Mouse (Mus musculus) retina, postnatal 1 day (tissue): ENCODE data around the gene Aqr.
"Not testable (repeated sequence)": the region's sequence is repeated elsewhere in the genome, so short reads cannot be mapped to it uniquely, and the experiment has no call there.

ENCODE experiments used
- DNase-seq: peaks from one replicate; pipeline ENCODE4 v3.0.0-alpha.2; 2012

Aqr gene

DNA sequence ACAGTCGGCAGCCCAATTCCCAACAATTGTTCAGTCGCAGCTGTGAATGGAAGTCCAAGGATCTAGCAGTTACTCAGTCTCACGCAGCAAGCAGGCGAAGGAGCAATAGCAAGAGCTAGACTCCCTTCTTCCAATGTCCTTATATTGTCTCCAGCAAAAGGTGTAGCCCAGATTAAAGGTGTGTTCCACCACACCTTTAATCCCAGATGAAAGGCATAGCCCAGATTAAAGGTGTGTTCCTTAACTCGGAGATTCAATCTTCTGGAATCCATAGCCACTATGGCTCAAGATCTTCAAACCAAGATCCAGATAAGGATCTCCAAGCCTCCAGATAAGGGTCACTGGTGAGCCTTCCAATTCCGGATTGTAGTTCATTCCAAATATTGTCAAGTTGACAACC lies at the start of gene Aqr:
TSS of gene Aqr (minus strand) at position 101 of the 400 bp plus-strand sequence.
- DNase-seq: not testable (repeated sequence)

DNA sequence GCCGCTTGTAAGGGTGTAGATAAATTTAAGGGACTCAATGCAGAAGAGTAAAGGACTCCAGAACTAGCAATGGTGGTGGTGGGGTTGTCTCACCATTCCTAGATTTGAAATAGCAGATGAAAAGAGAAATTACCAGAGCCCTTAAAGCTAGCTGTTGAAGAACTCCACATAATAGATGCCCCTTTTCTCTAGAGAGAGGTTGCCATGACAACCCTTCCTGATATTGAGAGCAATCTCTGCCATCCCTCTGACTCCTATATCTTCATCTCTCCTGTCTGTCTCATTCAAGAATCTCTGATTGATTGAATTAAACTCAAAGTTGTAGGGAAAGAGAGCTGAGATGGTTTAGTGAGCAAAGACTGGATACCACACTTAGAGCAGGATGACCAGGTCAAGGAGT lies 49.7 kb upstream of the Aqr start:
- no peak for DNase-seq

DNA sequence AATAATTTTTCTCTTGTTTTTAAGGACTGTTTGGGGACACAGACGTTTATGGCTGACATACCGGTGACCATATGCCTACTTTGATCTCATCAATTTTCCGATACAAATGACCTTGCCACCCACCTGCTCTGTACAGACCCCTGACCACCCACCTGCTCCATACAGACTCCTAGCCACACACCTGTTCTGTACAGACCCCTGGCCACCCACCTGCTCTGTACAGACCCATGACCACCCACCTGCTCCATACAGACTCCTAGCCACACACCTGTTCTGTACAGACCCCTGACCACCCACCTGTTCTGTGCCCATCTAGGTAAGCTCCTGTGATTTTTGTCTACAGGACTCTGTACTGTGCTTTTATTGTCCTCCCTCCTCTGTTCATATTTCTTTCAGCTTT lies 48.8 kb upstream of the Aqr start:
- DNase-seq: no peak

DNA sequence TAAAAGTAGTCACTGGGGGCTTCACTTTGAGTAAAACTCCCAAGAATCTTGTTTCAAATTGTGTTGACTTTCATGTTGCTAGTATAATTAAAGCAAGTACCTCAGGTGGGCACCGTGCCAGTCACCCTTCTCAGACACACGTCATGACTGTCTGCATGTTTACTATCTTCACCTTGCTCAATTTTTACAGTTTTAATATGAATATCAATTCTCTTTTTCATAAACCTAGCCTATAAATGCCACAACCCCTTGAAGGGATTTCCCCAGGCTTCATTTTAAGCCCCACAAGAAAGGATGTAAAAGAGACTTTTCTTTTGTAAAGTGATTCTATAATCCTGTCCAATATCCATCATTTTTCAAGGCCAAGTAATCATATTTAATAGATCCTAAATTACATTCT lies 44.4 kb upstream of the Aqr start:
- no peak for DNase-seq

DNA sequence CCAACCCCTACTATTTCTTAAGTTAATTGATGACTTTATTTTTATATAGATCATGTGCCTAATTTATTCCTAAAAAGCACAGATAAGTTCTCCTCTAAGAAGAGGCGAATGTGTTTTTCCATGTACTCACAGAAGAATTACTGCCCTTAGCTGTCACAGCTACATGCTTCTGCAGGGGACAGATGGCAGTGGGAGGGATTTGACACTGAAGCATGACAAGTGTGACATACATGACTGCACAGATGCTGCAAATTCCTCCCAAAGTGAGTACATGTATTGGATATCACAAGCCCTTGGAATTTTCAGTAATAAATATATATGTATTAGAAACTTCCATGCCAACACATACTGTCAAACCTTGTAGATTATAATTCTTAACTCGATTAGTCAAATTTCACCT lies 41.8 kb upstream of the Aqr start:
- no peak for DNase-seq

DNA sequence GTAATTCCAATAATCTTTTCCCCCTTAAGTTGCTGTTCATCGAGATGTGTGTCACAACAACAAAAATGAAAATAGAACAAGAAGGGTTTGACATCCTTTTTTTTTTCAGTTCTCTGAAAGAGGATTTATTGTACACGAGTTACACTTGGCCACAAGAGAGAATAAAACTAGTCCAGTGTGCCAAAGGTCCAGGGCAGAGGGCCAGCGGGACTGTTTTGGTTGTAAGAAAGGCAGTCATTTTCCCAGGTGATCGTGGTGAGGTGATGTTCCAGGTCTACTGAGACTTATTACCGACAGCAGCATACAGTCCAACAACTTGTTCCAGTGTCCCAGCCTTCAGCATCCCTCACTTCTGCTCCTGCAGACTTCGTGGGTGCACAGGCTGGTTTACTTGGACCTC lies 18.2 kb upstream of the Aqr start:
- DNase-seq: no peak

DNA sequence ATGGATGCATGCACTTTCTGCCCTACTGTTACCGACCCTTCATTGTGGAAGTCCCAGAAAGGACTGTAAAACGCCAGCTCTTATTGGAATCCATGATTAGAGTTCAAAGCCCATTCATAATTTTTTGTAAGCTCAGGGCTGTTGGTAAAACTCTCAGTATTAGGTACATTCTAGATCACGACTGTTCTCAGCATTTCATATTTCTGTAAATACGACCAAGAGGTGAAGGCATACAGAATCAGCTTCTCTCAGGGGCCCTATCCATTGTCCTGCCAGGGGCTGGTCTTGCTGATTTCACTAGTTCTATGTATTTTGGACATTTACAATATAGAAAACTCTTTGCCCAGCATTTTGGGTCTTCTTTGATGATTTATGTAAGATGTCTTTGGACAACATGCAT lies 14.8 kb upstream of the Aqr start:
- no peak for DNase-seq

DNA sequence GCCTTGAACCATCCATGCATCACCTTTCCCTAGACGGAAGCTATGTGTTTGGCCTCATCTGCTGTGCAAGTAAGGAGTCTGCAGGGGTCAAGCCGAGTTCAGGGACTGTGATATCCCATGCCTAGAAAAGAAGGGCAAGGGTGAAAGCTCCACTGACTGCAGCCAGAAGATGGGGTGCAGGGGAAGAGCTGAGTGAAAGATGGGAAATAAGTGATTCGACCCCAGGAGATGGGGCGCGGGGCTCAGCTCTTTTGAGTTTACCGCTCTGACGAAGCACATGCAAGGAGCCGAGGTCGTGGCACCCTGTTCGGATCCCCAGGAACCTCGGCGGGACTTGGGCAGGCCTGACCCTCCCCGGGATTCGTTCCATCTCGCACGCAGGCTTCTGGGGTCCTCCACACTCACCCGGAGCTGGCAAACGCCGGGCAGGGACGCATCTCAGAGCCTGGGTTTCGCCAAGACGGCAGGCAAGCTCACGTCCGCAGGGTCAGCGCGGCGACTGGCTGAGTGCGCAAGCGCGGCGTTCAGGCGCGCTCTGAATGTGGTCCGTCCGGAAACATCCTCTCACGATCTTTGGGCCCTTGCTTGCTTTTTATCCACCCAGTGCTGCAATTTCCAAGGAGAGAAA lies 14.2 kb upstream of the Aqr start, which contains the start of gene Zfp770:
TSS of gene Zfp770 (minus strand) at position 538 of the 628 bp plus-strand sequence.
- DNase-seq: peak; percentile 91

DNA sequence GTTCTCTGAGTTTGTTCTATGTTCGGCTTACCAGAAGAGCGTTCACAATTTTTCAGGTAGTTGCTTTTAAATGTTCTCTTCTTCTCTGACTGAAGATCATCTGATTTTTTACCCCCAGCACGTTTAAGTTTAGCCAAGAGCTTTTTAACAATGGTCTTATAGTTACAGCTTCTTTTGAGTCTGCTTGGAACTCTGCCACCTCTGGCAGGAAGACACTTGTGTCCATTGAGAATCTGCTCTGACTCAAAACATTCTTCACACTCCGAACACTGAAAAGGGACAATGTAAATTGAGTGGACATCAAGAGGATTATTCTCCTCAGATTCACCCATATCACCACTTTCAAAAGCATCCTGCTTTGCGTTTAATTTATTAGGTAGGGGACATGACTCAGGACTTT lies 9.6 kb upstream of the Aqr start:
- no peak for DNase-seq

DNA sequence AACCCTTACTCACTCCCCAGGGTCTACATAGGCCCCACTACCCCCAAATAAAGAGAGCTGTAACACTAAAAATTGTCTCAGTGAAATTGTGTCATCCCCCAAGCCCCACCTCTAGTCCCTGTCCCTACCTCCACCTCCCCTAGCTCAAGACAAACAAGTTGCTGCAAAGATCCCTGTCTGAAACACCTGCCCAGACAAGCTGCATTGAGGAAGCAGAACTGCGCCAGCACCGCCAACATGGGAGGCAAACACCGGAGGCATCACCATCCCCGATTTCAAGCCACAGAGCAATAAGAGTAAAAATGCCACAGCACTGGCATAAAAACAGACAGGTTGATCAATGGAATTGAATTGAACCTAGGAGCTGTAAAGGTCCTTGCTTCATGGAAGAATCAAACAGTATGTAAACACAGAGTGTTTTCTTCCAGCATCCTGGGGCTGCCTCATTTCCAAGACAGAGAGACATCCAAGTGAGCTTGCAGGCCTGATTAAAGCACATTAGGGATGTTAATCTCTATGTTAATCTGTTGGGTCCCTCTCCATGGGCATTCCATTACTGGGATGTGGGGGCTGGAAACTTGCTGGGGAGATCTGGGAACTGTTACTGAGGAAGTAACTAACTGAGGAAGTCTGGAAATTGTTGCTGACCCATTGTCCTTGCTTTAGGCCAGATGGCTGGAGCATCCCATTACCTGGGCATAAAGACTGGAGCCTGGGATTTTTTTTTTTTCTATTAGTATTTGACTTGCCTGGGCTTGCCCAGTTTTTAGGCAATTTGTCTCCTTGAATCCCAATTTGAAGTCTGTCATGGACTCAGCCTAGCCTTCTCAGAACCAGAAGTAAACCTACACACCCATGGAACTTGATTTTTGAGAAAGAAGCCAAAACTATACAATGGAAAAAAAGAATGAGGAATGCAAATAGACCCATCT lies 8.8 kb downstream of the Aqr start:
- no peak for DNase-seq

DNA sequence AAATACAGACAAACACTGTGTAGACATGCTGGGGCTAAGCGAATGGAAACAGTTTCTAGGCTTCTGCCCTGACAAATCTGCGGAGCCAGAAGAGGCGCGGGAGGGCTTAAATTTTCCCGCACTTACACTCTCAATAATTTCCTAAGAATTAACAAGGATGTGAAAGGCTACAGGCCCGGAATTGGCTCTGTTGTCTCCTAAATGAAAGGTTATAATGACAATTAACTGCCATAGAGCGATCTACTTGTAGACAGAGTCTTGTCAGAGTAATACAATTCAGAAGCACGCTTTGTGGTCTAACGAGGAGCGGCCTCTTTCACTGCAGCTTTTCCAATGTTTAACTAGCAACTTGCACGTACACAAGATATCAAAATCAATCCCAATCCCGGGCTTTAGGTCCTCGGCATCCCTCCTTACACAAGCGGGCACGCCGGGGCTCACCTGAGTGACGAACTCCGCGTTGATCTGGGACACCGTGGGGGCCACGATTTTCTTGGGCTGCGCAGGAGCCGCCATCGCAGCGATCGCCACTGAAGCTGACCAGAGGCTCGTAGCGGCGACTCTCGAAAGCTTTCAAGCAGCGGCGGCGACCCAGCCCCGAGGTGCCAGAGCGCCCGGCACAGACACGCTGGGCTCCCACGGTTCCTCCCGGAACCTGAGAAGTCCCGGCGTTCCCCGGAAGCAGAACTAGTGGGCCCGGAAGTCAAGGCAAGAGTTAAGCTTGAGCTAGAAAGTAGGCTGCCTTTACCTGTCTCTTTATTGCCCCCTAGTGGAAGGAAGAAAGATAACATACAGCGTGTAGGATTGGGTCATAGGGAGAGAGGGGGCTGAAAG lies 12.0 kb downstream of the Aqr start:
- peak; percentile 93 for DNase-seq

DNA sequence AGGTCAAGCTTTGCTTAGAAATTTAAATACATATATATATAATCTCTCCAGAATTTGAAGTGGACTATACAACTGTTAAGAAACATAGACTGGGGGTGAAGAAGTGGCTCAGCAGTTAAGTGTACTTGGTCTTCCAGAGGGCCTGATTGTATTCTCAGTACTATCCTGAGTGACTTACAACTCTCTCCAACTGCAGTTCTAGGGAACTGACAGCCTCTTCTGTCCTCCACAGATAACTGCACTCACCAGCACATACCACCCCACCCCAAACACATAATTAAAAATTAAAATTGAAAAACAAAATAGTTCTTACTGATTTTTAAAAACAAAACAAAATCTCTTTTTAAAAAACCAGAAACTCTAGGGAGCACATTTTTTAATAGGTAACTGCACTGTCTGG lies 13.6 kb downstream of the Aqr start:
- DNase-seq: no peak

DNA sequence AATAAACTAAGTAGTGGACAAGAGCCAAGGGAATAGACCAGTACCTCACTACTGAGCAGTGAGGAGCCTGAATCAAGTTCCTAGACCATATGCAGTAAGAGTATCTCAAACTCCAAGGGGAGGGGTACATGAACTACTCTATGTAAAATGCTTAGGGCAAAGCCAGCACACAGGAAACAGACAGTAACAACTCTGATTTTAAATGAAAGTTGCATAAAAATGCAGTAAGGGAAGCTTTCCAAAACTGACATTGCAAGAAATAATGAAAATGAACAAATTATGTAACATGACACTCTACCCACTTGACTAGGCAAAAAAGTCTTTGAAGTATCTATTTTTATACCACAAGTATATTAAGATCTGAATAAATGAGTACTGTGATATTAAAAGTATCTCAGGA lies 19.0 kb downstream of the Aqr start:
- no peak for DNase-seq

DNA sequence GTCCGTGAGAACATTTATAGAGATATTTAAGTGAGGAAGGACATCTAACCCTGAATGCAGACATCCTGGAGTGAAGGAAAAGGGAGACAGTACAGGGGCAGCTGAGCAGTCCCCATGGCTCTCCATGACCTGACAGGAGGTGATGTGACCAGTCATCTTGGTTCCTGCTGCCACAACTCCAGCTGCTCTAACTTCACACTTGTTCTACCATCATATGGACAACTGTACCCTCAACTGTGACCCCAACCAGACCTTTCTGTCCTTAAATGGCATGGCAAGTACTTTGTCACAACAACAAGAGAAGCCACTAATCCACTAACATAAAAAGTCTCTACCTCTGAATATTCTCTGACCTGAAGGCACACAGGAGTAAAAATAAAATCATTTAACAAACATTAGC lies 24.8 kb downstream of the Aqr start:
- no peak for DNase-seq

DNA sequence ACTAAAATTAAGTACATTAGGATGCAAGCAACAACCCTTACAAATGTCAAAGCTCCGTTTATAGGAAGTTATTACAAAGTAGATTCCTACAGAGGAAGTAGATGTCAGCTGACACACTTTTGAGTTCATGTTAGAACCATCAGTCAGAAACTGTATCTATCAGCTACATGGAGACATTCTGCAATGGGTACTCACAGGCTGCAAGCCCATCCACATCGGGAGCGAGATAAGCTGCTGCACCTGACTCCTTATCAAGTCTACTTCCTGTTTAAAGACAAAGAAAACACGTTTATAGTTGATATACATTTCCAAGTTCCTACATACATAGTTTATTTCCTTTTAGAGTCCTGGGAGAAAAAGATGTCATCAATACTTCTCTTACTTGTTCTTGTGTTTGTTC lies 29.5 kb downstream of the Aqr start:
- no peak for DNase-seq

DNA sequence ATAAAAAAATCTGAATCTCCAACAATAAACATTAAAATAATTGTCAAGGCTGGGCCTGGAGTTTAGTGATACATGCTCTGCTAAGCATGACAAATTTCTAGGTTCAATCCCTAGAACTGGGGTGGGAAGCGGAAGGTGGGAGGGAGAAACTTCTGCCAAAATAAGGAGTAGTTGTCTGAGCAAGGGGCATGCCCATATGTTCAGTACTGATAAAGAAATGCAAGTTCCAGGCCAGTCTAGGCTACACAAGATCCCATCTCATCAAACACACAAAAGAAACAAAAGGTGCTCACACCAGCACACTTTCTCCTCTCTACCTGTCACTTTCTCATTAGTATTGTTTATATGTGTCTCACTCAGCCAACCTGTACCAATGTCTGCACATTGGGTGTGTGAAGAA lies 30.2 kb downstream of the Aqr start:
- DNase-seq: no peak

DNA sequence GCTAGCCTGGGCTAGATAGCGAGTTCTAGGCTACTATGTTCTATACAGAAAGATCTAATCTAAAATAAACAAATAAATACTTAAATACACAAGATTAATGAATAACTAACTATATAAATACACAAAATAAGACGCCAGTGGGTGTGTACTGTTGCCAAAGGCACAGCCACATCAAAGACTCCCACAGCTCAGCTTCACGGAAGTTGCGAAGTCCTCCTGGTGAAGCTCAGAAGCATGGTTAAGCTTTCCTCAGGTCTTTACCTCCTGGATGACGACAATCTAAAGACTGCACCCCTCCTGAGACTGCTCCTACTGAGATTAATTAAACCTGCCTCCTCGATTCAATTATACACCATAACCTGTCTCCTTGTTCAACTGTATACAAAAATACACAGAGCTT lies 33.6 kb downstream of the Aqr start:
- DNase-seq: no peak

DNA sequence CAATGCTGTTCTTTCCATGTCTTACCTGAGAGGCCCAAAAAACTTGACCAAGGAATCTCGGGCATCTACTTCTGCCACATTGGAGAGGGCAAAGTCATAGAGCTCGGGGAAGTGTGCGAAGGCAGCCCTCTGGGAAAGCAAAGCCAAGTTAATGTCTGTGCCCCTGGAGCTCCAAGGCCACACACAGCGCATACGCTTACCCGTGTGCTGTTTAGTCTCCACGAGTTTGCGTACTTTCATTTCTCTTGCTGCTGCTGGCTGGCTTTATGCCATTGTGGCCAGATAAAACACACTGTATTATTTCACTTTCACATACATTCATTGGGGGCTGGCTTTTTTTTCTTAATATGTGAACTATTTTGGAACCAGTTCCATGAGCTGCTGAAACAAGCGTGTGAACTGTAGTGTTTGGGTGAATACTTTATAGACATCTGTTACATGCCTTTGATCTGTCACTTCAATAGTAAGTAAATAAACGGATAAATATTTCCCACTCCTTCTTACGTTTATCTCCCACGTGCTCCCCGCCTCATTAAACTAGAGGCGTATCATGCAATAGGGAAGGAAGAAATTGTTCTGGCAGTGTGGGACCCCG lies 39.9 kb downstream of the Aqr start:
- no peak for DNase-seq

DNA sequence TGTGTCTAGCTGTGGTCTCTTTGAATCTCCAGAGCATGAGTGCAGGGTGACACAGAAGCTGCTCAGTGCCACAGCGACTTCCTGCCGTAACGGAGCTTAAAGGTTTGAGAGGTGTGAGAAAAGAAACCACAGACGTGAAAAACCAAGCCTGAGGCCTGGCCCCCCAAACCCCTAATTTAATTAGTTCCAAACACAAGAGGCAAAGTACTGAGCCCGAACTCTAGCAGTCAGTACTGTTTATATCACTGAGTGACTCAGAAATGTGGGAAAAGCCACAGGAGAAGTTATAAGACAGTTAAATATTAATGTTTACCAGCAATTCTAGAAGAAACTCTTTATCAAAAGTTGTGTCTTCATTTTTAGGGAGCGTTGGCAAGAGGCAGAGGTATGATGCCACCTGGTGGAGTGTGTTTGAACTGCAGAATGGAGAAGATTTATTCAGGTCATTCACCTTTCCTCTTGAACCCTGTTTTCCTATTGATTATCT lies 41.5 kb downstream of the Aqr start:
- peak; percentile 60 for DNase-seq

DNA sequence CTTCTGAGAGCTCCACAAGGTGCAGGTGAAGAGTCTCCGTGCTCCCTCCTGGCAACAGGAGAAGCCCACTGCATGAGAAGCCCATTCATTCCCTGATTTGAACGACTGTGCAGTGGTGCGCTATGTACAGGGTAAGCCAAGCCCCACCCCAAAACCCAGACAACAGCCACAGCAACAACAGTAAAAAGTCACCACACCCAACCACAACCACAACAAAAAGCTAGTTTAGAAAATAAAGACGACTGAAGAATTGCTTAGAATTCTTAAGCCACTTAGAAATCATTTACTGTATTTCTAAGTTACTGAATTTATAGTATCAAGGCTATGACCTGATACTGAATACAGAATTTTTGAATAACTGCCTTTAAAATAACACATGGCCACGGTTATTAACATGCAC lies 41.9 kb downstream of the Aqr start:
- DNase-seq: no peak

DNA sequence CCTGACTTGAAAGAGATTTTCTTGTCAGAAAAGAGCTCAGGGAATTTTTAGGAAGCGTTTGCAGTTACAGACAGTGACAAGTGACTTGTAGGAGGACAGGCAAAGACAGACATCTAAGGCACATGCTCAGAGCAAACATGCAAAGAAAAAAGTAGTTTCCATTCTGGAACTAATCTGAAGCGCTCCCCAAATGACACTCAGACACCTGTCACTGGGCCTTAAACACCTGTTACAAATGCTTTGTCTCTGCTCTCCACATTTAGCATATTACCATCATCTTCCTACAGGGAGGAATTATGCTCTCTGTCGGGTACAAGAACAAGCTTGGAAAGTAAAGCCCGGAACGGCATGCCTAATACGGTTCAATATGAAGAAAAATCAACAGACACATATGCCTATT lies 43.0 kb downstream of the Aqr start:
- DNase-seq: no peak

DNA sequence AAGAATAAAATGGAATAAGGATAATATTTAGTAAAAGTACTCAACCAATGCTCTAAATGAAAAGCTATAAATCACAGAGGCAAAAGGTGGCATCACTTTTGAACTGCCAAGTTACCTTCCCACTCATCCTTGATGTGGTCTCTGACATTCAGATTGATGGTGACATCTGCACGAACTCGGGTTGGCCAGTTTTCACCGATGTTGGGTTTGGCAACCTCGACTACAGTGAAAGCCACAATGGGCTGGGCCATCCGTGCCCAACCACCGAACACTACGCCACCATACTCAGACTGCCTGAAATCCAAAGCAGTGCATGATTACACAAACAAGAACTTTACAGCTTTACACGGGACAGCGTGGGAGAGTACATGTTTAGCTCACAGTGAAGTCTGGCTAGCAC lies 50.1 kb downstream of the Aqr start:
- DNase-seq: no peak

DNA sequence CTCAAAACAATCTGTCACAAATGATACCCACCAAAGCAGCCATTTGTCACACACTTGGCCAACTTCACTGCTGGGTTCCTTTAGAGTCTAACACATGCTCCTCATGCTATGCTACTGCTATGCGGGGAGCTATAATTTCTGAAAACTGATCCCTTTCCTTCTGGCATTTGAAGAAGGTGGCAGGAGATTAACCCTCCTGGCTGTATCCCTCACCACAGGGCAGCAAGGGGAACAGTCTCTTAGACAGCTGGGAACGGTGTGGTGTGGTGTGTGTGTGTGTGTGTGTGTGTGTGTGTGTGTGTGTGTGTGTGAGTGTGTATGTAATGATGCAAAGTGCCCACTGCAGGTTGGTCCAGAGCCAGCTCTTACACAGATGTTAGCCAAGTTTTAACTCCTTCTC lies 51.0 kb downstream of the Aqr start:
- no peak for DNase-seq
